Mouse (Mus musculus) mouse trophoblast stem cell (cell line): ENCODE measurements around the gene Dab1.

Experiments used
- in situ Hi-C, 2 experiments: fragments of 300-500 bp; cut with MseI, MboI; formaldehyde crosslinking; loops; 2 replicates in 1 of 2; 3 replicates in 1 of 2; pipeline ENCODE4 v1.15.1; 2025

Dab1 gene

GRCm38 (mm10) chr4:104718973-104719795 lies 1100.0 kb downstream of the Dab1 start:
- in situ Hi-C loops = no loop called here

- in situ Hi-C loops = no loop called here
Measured at GRCm38 (mm10) chr4:104723527-104724045, 1104.4 kb downstream of the Dab1 start.

GRCm38 (mm10) chr4:104724258-104724657 lies 1105.1 kb downstream of the Dab1 start:
- in situ Hi-C loops = no loop called here

- in situ Hi-C loops = no loop called here
Measured at GRCm38 (mm10) chr4:104725673-104726072, 1106.5 kb downstream of the Dab1 start.

- in situ Hi-C loops = no loop called here
Measured at GRCm38 (mm10) chr4:104729185-104729584, 1110.0 kb downstream of the Dab1 start.

GRCm38 (mm10) chr4:104746500-104746899 lies 1127.3 kb downstream of the Dab1 start:
- in situ Hi-C loops = no loop called here

- in situ Hi-C loops = no loop called here
Measured at GRCm38 (mm10) chr4:104754090-104754489, 1134.9 kb downstream of the Dab1 start.

GRCm38 (mm10) chr4:104760878-104761624 lies 1141.9 kb downstream of the Dab1 start:
- in situ Hi-C loops = no loop called here

GRCm38 (mm10) chr4:104766065-104766464 lies 1146.9 kb downstream of the Dab1 start, which contains the start of gene C8b:
C8b (plus strand) TSS chr4:104766317.
- in situ Hi-C loops = no loop called here

- in situ Hi-C loops = no loop called here
Measured at GRCm38 (mm10) chr4:104768190-104768589, 1149.0 kb downstream of the Dab1 start.

- in situ Hi-C loops = no loop called here
Measured at GRCm38 (mm10) chr4:104769602-104770001, 1150.4 kb downstream of the Dab1 start.

- in situ Hi-C loops = no loop called here
Measured at GRCm38 (mm10) chr4:104770331-104770730, 1151.2 kb downstream of the Dab1 start.

GRCm38 (mm10) chr4:104775601-104776000 lies 1156.4 kb downstream of the Dab1 start:
- in situ Hi-C loops = no loop called here

- in situ Hi-C loops = no loop called here
Measured at GRCm38 (mm10) chr4:104779460-104779859, 1160.3 kb downstream of the Dab1 start.

GRCm38 (mm10) chr4:104781441-104781840 lies 1162.3 kb downstream of the Dab1 start:
- in situ Hi-C loops = no loop called here

GRCm38 (mm10) chr4:104782346-104782745 lies 1163.2 kb downstream of the Dab1 start:
- in situ Hi-C loops = no loop called here

GRCm38 (mm10) chr4:104792111-104792510 lies 1173.0 kb downstream of the Dab1 start:
- in situ Hi-C loops = no loop called here
